Mouse (Mus musculus): Measurements from ENCODE around the gene Gpr4.

The Gpr4 gene

GRCm38 (mm10) chr7:19211996-19212755 is at the start of gene Gpr4:
TSS of gene Gpr4 (plus strand) at chr7:19212538.
- no peak for DNase-seq (ENCODE audit: low spot score in 2 of 2)

GRCm38 (mm10) chr7:19162928-19163327 is 49.4 kb upstream of the Gpr4 start:
- DNase-seq (ENCODE audit: low spot score in 2 of 2), result no peak

DNA sequence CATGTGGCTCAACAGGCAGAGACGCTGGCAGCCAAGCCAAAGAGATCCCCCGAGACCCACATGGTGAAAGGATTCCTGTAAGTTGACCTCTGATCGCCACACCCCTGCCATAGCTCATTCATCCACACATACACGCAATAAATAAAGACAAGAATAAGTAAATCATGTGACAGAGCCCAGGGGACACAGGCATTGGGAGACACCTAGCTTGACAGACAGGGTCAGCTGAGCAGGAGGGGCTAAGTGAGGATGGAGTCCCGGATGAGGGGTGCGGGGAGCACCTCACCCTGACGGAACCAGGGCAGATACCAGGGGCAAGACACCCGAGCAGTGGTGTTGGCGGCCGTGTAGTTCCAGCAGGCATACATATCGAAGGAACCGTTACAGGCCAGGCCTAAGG is 48.6 kb upstream of the Gpr4 start:
- no peak for DNase-seq (ENCODE audit: low spot score in 2 of 2)

- no peak for DNase-seq (ENCODE audit: low spot score in 2 of 2)
Measured at GRCm38 (mm10) chr7:19164189-19164588, 48.1 kb upstream of the Gpr4 start.

DNA sequence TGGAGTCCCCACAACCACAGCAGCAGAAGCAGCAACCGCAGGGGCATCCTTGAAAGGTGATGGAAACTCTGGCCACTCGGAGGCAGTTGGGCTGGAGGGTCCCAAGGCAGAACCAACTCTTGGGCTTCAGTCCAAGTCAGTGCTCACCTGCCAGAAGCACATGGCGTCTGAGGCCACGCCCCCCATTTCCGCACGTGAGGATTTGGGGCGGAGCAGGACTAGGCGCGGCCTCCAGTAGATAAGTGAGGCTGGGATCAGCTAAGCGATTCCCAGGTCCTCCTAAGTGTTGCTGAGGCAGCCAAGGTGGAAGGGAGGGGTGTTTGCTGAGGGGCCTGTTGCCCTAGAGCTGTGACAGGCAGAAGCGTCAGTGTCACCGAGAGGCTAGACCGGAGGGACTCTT is 47.4 kb upstream of the Gpr4 start:
- DNase-seq (ENCODE audit: low spot score in 2 of 2), result no peak

GRCm38 (mm10) chr7:19165656-19166423 is 46.5 kb upstream of the Gpr4 start, which contains the start of gene Gipr:
TSS of gene Gipr (minus strand) at chr7:19166127.
- no peak for DNase-seq (ENCODE audit: low spot score in 2 of 2)

GRCm38 (mm10) chr7:19166990-19167389 is 45.3 kb upstream of the Gpr4 start:
- DNase-seq (ENCODE audit: low spot score in 2 of 2), result no peak

DNA sequence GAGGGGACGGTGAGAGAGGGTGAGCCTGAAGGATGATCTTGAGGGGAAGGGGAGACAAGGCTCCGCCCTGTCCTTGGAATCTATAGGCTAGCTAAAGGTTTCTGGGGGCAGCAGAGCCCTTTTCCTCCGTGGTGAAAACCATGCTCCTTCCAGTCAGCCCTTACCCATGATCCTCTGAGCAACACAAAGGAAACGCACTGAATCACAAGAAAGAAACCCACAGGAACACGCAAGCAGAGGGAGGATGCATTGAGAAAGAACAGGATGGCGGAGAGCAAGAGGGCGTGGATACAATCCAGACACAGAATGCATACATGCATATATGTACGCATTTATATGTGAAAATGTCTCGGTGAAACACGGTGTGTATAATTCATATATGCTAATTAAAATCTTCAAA is 42.8 kb upstream of the Gpr4 start:
- DNase-seq (ENCODE audit: low spot score in 2 of 2), result no peak

- DNase-seq (ENCODE audit: low spot score in 2 of 2), result peak in 1 of 2 experiments; percentile 35
Measured at GRCm38 (mm10) chr7:19170142-19170541, 42.2 kb upstream of the Gpr4 start.

- DNase-seq (ENCODE audit: low spot score in 2 of 2), result no peak
Measured at GRCm38 (mm10) chr7:19171831-19172230, 40.5 kb upstream of the Gpr4 start.

GRCm38 (mm10) chr7:19172874-19173273 is 39.5 kb upstream of the Gpr4 start:
- peak; percentile 79 to 80 for DNase-seq (ENCODE audit: low spot score in 2 of 2)

GRCm38 (mm10) chr7:19175708-19176515 is 36.4 kb upstream of the Gpr4 start, which contains the start of gene Eml2:
TSS of gene Eml2 (plus strand) at chr7:19176421.
- DNase-seq (ENCODE audit: low spot score in 2 of 2), result peak; percentile 66 to 76

- DNase-seq (ENCODE audit: low spot score in 2 of 2), result no peak
Measured at GRCm38 (mm10) chr7:19176516-19176947, 35.8 kb upstream of the Gpr4 start.

- DNase-seq (ENCODE audit: low spot score in 2 of 2), result no peak
Measured at GRCm38 (mm10) chr7:19177216-19177615, 35.1 kb upstream of the Gpr4 start.

DNA sequence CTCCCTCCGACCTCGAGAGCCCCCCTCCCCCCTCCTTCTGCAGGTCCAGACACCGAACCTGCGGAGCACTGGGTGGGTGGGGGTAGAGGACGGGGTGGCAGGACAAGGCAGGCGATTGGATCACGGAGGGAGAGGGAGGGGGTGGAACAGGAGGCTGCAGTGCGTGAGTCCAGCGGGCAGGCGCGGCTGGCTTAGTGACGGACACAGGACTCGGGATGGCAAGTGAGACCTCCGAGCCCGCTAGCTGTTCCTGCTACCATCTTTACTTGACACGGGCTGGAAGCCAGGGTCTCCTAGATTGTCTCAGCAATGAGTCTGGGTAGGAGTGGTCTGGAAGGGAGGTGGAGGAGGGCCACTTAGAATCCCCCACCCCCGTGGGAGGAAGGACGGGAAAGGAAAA is 34.3 kb upstream of the Gpr4 start:
- peak in 1 of 2 experiments; percentile 38 for DNase-seq (ENCODE audit: low spot score in 2 of 2)

- peak; percentile 80 to 82 for DNase-seq (ENCODE audit: low spot score in 2 of 2)
Measured at GRCm38 (mm10) chr7:19178443-19179092, 33.8 kb upstream of the Gpr4 start.

DNA sequence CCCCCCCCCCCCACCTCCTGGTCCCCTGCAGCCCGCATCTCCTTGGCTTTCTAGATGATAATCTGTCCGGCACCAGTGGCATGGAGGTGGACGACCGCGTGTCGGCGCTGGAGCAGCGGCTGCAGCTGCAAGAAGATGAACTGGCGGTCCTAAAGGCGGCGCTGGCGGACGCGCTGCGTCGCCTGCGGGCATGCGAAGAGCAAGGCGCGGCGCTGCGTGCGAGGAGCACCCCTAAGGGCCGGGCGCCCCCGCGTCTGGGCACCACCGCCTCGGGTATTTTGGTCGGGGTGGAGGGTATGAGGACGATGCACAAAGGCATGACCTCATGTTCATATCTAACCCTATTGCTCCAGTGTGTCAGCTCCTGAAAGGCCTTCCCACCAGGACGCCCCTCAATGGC is 33.2 kb upstream of the Gpr4 start:
- DNase-seq (ENCODE audit: low spot score in 2 of 2), result peak in 1 of 2 experiments; percentile 52

GRCm38 (mm10) chr7:19179936-19180335 is 32.4 kb upstream of the Gpr4 start:
- DNase-seq (ENCODE audit: low spot score in 2 of 2), result no peak

- no peak for DNase-seq (ENCODE audit: low spot score in 2 of 2)
Measured at GRCm38 (mm10) chr7:19180862-19181429, 31.4 kb upstream of the Gpr4 start.

DNA sequence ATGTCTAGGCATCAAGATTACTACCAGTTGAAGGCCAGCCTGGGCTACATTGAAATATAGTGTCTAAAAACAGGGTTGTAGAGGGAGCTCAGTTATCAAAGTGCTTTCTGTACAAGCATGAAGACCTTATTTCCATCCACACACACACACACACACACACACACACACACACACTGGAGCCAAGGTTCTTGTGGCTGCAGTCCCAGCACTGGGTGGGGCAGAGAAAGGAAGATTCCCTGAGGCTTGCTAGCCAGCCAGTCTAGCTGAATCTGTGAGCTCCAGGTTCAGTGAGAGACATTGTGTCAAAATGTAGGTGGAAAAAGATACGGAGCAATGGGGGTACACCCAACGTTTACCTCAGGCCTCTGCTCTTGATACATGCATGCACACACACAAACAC is 28.1 kb upstream of the Gpr4 start:
- no peak for DNase-seq (ENCODE audit: low spot score in 2 of 2)

DNA sequence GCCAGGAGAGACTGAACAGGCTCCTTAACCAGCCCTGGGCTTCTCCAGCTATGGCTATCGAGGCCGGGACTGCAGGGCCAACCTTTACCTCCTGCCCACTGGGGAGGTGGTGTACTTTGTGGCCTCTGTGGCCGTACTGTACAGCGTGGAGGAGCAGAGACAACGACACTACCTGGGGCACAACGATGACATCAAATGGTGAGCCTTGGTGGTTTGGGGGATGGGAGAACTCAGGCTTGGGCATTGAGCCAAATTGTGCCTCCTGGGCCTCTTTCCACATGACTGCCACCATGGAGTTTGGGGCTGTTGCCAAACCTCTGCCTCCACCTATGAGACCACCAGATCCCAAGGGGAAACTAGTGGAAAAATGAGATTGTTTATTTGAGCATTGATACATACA is 27.6 kb upstream of the Gpr4 start:
- no peak for DNase-seq (ENCODE audit: low spot score in 2 of 2)

Data from frontal cortex, postnatal 25 days (tissue).